8 mouse cellular contexts compared by ENCODE assay signal in the genomic region with DNA sequence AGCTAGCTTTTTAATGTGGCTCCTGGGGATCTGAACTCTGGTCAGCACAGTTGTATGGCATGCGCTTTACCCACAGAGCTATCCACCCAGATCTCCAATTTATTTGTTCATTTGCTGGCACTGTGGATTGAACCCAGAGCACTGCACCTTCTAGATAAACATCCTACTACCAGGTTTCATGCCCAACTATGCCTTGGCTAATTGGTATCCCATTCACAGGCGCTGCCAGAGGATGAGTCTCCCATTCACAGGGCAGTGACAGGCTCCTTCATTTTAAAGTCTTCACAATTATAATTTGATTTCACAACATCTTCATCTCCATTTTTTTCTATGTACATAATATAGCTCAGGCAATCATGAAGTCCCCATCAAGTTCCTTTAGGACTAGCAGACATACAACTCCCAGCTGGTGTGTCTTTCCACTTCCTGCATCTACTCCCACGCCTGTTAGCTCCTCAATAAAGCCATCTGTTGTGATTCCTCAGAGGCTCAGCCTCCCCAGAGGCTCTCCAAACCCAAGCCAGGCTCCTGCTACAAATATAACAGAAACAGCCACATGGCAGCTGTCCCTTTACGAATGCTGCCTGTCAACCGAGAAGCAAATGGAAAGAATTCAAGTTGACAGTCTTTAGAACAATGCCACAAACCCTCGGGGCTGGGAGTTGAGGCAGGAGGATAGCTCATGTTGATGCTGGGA.
A peak's percentile ranks its signal among the peaks of the same experiment; 100 is the strongest.
DNase-seq lines count a peak whose midpoint lies in the region.

No protein-coding gene starts in this region.

- DNase-seq in gastrocnemius, postnatal 14 days, result peak; percentile 23
- no peak for DNase-seq in gastrocnemius, postnatal 10 days
- peak; percentile 91 for DNase-seq in cerebellum, adult 9-10 months
- DNase-seq in heart, postnatal 4 days, result peak; percentile 45
- DNase-seq in left cerebral cortex, postnatal 36 days (ENCODE audit: low spot score in 2 of 2), result peak; percentile 79
- peak; percentile 75 for DNase-seq in right cerebral cortex, postnatal 25 days
- DNase-seq in T-cell, adult 2 months (ENCODE audit: low spot score), result no peak
- DNase-seq in urinary bladder, postnatal 4 days (ENCODE audit: low spot score in 2 of 2), result no peak

- intact Hi-C loops in gastrocnemius, postnatal 14 days (cut with DNase I; ENCODE audit: low total_unique reads), result no loop called here
- intact Hi-C loops in left cerebral cortex, postnatal 36 days (cut with DNase I), result no loop called here

Comparison
In these comparisons a context has a peak if more than half of its experiments do, and no peak if none do; other contexts are left out.
1. DNase-seq: peak in gastrocnemius, postnatal 14 days (single experiment), cerebellum, adult 9-10 months (single experiment), heart, postnatal 4 days (single experiment), left cerebral cortex, postnatal 36 days (2 of 2) and right cerebral cortex, postnatal 25 days (single experiment); none in gastrocnemius, postnatal 10 days (single experiment), T-cell, adult 2 months (single experiment) and urinary bladder, postnatal 4 days (0 of 2).